Mouse (Mus musculus) frontal cortex, postnatal 10 days (tissue): ENCODE results near the gene Mapk10.
"Not testable (repeated sequence)": the region's sequence is repeated elsewhere in the genome, so short reads cannot be mapped to it uniquely, and the experiment has no call there.

ENCODE experiments used
- DNase-seq, 2 experiments: peaks; one replicate each; pipeline ENCODE4 v3.0.0; 2022; ENCODE audit warnings: low spot score in 2 of 2, mixed read lengths in 1 of 2

Mapk10 gene

GRCm38 (mm10) chr5:102872996-102873395 is 338.1 kb downstream of the Mapk10 start:
- not testable (repeated sequence) for DNase-seq

GRCm38 (mm10) chr5:102868196-102868595 is 342.9 kb downstream of the Mapk10 start:
- DNase-seq: no peak

GRCm38 (mm10) chr5:102859749-102860148 is 351.4 kb downstream of the Mapk10 start:
- DNase-seq: no peak

- DNase-seq: no peak
Measured at GRCm38 (mm10) chr5:102858047-102858446, 353.1 kb downstream of the Mapk10 start.
